Mouse (Mus musculus) erythroblast, adult 5-6 weeks (primary cell): Measurements from ENCODE around the gene Fkbp14. TPM values are rescaled to one million over a fixed set of nuclear protein-coding genes. Genes with fewer than 3 reads are reported as not detected.

Experiments used
- ATAC-seq: replicated peaks from 2 replicates; pipeline ENCODE4 v1.8.0; 2016; ENCODE audit warnings: moderate number of reproducible peaks, mild to moderate bottlenecking, moderate TSS enrichment, inconsistent platforms; ENCODE audit not compliant: poor library complexity, low FRiP score, severe bottlenecking
- total RNA-seq, 2 experiments: library from RNA; stranded (forward) in 1 of 2; stranded (reverse) in 1 of 2; fragments of 150-400 nt in 1 of 2; fragments of 200-764, 138-1000 nt in 1 of 2; gene quantifications; 2 replicates each; pipeline versions ENCODE4 v1.2.3 to v1.2.4; 2015 to 2017; ENCODE audit warnings: low replicate concordance in 2 of 2

Gene Fkbp14
- total RNA-seq, 2 experiments from 2014 or later = not detected

DNA sequence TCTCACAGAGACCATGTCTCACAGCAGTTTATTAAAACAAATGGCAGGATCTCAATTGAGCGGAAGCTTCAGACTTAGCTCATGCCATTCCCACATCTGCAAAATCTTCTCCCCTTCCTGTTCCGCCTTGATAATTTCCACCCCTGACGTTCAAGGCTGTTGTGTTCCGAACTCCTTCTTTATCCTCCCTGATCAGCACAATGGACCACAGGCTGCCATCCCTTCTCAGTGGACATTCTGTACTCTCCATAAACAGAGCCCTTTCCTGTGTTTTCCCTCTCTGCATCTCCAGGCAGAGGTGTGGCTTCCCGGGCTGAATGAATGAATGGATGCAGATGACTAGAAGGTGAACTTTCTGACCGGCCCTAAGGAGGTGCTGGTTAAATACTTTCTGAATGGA is 5.3 kb downstream of the Fkbp14 start:
- ATAC-seq = no peak

DNA sequence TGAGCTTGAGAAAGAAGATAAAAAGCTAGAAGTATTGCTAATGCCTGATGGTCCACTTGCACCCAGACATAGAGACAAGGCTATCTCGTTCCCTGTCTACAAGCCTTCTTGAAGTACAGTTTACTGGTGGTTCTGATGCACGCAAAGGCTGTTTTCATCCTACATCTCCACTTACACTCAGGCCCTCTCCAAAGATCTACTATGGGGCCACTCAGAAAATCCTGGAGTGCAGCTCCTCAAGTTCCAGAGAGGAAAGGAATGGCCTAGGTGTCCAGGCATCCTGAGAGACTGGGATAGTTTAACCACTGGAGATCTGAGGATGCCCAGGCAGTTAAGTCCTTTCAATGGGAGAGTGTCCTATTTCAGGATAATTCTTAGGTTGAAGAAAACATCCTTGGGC is 6.4 kb downstream of the Fkbp14 start:
- ATAC-seq = no peak

DNA sequence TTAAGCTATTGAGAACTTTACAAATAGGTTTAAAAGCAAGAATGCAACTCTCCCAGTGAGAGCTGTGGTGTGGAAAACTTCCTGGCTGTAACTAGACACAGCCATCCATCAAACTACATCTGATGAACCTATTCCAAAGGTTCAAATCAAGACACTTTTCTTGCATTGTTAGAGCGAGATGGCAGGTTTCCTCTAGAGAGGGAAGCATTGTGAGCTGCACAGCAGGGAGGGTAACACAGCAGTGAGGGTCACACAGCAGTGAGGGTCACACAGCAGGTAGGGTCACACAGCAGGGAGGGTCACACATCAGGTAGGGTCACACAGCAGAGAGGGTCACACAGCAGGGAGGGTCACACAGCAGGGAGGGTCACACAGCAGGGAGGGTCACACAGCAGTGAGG is 8.9 kb downstream of the Fkbp14 start:
- ATAC-seq = no peak

DNA sequence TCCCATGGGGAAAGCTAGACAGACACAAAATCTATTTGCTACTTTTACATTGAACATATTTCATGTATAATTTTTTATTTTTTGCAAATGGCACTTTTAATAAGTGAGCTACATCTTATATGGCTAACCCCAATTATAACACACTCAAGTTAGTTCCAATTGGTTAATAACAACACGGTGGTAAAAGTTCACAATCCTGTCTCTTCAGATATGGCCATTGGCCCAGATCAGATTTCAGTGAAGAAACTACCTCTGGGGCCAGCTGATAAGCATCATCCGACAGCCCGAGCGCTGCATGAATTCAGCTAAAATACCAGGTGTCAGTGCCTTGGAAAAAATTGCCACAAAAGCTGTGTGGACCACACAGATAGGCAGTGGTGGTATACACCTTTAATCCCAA is 9.4 kb downstream of the Fkbp14 start:
- no peak for ATAC-seq

DNA sequence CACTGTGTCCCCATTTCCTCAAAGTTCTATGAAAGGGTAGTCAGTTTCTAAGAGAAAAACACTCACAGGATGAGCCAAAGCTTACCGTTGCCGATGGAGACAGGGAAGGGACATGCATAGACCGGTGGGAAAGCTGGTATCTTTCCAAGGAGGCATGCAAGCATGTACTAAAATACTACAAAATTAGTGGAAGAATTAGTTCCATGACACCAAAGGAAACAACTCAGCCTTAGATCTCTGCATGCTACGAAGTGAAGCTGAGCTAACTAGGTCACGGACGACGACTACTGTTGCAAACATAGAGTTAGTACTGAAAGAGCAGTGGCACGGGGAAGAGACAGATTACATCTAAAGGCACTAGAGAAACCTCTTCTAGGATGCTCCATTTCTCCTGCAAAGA is 10.2 kb downstream of the Fkbp14 start:
- ATAC-seq = no peak

DNA sequence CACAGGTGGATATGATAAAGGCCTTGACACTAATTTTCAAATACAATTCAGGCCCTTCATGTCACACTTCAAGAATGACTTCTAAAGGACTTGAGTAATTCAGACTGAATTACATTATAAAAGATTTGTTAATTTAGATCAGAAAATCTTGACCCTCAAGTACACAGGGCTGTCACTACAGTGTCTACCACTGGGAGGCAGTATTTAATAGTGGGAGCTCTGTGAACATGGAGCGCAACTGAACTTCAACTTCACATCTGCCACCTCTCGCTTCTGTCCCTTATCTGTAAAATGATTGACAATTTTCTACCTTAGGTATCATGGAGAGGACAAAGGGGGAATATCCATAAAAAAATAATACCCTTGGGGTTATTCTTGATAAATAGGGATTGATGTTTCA is 10.9 kb downstream of the Fkbp14 start:
- no peak for ATAC-seq

DNA sequence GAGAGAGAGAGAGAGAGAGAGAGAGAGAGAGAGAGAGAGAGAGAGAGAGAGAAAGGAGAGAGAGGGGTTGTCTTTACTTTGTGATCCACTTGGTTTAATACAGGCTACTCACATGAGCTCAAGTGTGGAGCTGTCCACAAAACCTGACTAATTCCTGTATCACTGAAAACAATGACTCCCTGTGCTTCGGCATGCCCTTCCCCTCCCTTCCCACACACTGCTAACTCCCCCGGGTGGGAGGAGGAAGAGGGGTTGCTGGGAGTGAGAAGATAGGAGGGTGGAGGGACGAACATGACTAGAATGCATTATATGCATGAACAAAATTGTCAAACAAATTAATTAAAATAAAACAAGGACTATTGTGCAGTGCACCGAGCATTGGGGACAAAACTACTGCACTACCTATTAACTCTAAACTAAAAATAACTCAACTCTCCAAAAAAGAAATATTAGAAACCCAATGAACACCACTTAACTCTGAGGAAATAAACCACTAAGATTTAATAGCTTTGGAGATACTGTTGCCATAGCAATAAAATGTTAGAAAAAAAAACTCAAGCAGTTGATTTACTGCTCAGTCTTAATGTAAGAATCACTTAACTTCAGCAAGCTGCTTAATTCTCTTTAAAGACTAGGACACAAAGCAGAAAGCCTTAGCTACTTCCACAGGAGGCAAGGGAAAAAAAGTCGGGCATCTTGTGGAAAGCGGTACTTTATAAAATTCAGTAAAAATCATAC is 23.7 kb downstream of the Fkbp14 start:
- ATAC-seq = no peak

DNA sequence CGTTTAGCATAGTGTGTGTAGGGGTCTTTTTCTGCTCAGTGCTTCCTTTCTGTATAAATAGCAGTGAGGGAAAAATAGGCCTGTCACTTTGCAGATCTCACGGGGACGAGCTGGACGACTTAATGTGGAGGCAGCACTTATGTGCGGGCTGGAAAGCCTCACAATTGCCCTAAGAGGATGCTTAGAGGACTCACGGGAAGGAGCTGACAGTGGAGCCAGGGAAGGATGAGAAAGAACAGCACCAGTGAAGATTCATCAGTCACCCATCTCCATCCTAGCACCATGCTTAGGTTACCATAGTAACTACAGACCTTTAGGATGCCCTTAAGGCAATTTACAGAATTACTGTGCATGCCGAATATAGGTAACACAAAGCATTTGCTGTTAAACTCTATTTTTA is 27.3 kb downstream of the Fkbp14 start:
- ATAC-seq = no peak

DNA sequence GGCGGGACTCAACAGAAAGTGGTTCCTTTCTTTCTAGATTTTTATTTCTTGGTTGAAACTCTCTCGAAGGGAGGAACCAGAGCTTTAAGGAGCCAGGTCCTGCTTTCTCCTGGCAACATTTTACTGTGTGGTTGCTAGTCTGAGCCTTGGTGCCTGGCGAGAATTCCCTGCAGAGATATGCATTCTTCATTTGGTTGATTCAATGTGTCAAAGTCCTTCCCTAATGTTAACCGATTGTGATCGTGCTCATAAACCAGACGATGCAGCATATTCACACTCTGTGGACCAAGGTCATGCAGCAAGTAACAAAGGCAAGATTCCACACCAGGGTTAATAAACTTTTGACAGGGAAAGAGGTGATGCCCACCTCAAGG is 30.6 kb downstream of the Fkbp14 start:
- no peak for ATAC-seq

DNA sequence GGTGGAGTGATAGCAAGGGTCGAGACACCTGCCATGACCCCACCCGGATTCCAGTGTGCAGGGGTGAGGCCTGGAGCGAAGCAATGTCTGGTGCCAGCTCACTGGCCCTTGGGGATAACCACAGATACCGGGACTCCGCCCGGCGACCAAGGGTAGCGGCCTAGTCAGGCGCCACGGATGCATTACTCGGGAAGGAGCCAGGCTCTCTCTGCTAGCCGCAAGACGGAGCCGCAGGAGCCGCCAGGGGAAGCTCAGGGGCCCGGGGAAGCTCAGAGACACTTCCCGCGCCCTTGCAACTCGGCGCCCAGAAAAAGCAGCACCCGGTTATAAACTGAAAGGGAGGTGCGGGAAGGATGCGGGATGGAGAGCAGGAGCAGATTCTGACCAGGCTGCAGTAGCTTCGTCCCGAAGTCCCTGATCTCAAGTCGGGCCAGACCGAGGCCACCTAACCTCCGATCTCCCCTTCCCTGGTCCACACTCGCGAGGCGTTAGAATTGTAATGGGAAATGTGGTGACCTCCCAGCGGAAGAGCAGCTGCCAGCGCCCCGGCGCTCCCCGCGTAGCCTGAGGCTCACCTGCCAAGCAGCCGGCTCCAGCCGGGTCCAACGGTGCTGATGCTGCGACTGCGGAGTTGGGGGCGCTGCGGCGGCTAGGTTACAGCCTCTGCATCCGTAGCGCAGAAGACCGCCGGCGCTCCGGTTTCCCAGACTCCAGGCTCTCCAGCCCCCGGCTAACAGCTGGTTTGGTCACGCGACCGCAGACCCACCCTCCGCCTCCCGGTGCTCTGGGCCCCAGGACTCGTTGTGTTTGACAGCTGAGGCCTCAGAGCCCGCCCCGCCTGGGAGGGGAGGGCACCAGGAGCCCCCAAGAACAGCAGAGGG is 31.2 kb downstream of the Fkbp14 start, which contains the start of gene Scrn1:
Gene Scrn1 (minus strand): TSS at position 825 of the 881 bp plus-strand sequence.
- ATAC-seq = no peak

DNA sequence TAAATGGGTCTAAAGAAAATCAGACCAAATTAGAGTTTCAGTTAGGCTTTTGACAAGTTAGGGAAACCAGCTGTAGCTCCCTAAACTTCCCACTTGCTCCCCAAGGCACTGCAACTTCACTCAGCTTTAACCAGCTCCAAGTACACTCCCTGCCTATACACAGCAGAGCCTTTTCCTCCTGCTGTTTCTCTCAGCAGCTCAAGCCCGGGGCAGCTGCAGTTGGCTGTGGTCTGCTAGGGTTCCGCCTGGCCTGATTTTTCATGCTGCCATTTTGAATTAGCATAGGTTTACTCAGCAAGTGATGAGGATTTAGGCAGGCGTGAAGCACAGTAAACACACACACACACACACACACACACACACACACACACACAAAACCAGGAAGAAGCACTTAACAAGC is 32.1 kb downstream of the Fkbp14 start:
- ATAC-seq = no peak

DNA sequence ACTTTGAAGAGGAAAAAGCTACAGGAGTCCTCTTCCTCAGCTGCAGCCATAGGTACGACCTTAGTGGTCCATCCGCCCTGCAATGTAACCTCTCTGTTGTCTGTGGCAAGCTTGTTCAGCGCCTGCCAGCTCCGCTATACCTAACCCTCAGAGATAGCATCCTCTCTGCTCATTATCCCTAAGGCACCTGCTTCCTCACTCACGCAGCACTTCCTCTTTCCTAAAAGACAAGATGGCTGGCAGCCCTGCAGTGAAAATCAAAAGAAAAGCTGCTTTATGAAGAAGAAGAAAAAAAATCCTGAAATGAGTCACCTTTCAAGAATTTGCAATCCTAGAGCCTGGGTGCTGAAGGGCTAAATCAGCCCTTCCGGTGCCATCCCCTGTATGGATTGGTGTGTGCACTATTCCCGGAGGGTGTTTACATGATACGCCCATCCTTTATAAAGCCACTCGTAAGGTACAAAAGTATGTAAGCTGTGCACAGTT is 32.6 kb downstream of the Fkbp14 start:
- ATAC-seq = no peak

DNA sequence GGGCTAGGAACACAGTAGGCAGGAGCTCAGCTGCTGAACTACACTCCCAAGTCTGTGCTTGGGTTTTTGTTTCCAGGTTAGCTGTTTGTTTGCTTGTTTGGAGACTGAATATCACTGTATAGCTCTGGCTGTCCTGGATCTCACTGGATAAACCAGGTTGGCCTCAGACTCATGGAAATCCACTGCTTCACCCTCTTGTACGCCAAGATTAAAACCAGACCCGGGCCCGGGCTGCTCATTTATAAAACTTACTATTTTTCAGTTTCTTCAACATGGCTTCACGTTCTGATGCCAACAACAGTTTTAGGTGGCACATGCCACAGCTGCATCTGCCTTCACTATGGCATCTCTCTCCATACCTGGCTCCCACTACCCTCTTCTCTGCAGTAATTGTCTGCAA is 33.5 kb downstream of the Fkbp14 start:
- ATAC-seq = no peak

DNA sequence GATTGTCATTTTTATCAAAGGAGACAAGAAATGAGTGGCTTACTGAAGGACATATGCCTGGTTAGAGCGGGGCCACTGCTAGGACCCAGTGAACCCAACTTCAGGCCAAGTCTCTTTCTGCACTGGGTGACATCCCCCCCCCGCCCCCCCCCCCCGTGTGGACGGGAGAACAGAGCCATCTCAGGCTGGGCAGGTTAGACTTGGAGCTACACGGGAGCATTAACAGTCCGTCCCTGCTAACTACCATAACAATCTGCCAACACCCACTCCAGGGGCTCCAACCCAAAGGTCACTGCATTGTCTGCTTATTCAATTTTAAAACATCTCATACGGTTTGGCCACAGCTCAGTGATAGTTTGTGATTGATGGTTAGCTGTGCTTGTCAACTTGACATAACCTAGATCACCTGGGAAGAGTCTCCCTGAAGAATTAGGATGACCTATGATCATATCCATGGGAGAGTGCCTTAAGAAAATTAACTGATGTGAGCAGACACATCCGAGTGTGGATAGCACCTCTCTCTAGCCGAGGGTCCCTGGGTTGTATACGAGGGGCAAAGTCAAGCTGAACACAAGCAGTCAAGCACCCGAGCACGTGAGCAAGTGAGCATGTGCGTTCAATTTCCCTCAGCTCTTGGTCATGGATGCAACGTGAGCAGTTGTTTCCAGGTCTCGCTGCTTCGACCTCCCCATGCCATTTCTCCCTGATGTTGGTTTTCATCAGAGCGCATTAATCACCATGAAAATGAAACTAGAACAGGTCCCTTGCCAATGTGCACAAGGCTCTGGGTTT is 34.9 kb downstream of the Fkbp14 start:
- ATAC-seq = no peak

DNA sequence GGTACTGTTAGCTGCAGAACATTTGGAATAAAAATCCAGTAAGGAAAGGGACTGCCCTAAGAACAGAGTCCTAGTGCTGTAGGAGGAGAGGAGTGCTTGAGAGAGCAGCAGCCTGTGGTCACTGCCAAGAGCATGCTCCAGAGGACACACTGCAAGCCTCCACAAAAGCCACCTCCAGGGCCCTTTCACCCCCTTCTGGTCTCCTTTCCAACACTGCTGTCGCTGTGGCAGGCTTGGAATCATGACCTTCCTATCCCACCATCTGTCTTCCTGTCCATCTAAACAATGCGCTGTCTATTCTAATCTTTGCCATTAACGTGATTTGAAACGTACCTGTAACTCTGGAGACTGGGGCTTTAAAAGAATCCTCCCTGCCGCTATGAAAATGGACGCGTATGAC is 38.6 kb downstream of the Fkbp14 start:
- ATAC-seq = no peak

DNA sequence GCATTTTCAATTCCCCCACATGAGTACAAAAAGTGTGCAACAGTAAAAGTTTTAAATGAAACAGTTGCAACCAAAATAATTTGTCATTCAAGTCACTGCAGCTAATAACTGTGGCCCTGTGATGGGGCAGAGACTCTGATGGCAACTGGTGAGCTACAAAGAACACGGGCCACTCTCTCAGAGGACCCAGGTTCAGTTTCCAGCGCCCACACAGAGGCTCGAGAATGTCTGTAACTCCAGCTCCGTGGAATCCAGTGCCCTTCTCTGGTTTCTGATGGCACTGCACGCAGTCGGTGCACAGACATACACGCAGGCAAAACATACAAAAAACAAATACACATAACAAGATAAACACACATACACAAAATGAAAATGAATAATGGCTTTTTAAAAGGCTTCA is 39.4 kb downstream of the Fkbp14 start:
- ATAC-seq = no peak

DNA sequence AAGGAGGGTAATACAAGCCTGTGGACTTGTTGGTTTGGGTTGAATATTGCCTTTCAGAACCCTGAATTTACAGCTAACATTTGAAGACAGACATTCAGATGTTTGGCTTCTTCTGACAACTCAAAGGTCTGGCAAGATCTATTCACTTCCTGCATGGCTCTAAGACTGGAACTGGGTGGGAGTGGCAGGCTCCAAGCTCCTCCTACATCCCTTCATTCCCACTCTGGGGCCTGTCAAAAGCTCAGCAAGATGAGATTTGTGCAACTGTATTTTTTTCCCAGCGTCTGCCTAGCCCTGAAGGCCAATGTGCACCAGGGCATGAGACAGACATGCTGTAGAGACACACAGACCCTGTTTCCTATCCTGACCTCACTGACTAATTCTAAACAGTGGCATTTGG is 41.3 kb downstream of the Fkbp14 start:
- ATAC-seq = no peak

DNA sequence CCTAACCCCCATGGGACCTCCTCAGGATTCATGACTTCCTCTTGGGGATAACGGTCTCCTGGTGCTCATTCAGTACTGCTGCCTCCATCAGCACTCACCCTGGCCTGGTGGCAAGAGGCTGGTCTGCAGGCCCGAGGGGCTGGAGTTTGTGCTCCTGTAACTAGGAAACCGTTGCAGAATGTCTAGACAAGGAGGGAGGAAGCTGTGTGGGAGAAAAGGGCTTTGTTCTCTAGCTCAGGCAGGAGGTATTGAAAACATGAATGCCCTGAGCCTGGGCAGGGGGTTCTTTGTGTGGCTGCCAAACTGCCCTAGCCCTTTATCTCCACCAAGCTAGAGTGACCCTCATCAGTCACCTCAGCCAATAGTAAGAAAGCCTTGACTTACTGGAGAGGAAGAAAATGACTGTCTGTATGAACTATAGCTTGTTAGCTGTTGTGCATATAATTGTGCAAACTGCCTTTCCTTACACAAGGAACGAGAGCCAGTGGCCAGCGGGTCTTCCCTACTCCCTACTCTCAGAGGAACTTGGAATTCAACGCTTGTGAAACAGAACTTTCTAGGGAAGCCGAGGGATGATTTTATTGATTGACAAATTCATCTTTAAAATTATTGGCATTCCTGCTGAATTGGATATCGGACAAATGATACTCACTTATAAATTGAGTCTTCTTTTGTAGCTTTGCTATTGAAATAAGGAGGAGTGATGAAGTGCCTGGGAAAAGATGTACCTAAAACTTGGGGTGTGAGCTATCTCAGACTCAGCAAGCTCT is 42.6 kb downstream of the Fkbp14 start:
- no peak for ATAC-seq

DNA sequence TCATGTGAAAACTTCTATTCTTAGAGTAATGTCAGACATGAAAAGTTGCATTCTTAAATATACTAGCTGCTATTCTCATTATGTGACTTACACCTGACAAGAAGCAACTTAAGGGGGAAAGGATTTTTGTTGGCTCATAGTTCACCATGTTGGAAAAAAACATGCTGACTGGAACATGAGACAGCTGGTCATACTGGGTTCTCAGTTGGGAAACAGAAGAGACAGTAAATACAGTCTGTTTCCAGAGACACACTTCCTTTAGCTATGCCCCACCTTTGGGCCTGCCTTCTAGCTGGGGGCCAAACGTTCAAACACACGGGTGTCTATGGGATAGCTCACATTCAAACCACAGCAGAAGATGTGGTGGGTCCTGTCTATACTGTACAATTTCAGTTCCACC is 43.5 kb downstream of the Fkbp14 start:
- ATAC-seq = no peak
